Mouse (Mus musculus) frontal cortex, postnatal 25 days (tissue): ENCODE data around the gene Serbp1.
"Not testable (repeated sequence)": the region's sequence is repeated elsewhere in the genome, so short reads cannot be mapped to it uniquely, and the experiment has no call there.

Experiments
- DNase-seq, 2 experiments: peaks; one replicate each; pipeline ENCODE4 v3.0.0; 2022; ENCODE audit warnings: low spot score in 2 of 2

Gene Serbp1

DNA sequence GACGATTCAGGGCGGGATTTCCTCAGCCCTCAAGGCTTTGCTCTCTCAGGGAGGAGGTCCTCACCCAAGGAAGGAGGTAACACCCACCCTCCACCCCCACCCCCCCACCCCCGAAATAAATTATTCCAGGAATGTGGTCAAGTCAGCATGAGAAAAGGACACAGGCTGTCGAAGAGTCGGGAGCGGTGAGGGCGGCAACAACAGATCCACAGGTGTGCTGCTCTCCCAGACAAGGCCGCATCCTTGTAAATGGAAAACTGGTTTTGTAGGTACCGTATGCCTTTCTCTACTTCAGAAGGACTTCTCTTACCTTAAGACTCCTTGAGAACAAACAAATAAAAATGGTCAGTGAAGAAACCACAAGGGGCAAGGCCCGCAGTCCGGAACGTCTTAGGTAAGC is at the start of gene Serbp1:
TSS of gene Serbp1 (plus strand) at position 200 of the 400 bp plus-strand sequence.
- DNase-seq: no peak

DNA sequence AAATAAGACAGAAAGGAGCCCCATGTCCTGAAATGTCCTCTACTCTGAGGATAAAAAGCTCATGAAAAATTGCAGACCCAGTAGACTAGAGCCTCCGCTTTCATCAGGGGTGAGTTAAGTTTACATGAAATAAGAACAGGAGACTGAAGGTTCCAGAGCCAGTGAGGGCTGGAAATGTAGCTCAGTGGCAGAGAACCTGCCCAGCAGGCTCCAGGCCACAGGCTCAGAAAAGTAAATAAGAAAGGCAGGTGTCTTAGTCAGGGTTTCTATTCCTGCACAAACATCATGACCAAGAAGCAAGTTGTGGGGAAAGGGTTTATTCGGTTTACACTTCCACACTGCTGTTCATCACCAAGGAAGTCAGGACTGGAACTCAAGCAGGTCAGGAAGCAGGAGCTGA is 44.4 kb upstream of the Serbp1 start:
- no peak for DNase-seq

DNA sequence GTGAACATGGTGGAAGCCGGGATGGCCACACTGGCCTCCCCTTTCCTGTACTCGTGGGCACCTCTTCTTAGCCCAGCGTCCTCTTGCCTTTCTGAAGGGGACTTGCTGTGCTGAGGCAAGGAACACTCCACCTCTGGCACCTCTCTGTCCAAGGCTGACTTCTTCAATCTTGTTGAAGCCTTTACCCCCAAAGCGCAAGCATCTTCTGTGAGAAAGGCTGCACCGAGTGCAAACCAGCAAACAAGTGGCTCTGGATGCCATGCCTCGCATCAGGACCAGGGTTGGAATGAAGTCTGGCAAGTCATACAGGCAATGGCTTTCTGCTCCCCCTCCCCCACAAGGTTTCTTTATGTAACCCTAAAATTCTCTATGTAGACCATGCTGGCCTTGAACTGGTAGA is 43.4 kb upstream of the Serbp1 start:
- no peak for DNase-seq

DNA sequence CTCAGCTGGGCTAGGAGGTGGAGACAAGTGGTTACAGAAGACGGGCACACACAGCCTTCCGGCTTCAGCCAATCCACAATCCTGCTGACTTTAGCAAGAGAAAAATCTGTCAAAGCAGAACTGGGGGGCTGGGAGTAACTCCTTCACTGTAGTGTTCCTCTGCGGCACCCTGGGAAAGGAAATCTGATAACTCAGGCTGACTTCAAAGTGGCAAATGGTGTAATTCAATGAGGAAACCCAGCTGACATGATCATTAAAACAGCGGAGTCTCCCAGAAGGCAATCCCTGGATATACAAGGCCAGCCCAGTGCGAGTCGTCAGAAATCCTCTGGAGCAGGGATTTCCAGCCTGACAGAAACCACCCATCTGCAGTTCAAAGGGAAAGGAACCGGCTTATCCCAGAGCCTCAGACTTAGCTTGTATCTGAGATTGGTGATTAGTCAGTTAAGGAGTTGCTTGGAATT is 42.8 kb upstream of the Serbp1 start:
- DNase-seq: no peak

DNA sequence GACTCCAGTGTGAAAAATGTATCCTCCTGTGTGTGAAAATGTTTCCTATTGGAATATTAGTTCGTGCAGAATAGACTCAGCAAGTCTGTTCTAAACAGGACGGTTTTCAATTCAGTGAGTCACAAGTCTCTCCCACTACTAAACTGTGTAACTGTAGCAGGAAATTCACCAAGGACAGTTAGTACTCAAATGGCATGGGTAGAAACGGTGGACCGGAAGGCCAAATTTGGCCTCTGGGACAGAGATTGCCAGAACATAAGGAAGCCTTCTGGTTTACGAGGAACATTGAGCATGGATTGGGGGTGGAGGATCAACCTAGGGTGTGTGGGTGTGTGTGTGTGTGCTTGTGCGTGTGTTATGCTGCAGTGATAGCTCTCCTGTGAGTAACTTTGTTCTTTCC is 41.2 kb upstream of the Serbp1 start:
- no peak for DNase-seq

DNA sequence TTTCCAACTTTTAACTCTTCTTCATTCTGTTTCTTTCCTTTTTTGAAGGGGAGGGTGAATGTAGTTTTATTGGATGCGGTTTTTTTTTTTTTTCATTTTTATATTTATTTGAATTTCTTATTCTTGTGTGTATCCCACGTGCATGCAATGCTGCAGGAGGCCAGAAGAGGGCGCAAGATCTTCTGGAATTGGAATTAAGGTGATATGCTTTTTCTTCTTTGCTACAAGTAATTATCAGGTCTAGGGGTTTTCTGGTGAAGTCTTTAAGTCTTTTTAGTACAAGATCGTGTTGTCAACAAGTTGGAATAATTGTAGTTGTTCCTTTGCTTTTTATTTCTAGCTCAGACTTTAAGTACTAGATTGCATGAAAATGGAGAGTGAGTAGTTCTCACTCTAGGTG is 39.9 kb upstream of the Serbp1 start:
- peak; percentile 30 to 31 for DNase-seq

DNA sequence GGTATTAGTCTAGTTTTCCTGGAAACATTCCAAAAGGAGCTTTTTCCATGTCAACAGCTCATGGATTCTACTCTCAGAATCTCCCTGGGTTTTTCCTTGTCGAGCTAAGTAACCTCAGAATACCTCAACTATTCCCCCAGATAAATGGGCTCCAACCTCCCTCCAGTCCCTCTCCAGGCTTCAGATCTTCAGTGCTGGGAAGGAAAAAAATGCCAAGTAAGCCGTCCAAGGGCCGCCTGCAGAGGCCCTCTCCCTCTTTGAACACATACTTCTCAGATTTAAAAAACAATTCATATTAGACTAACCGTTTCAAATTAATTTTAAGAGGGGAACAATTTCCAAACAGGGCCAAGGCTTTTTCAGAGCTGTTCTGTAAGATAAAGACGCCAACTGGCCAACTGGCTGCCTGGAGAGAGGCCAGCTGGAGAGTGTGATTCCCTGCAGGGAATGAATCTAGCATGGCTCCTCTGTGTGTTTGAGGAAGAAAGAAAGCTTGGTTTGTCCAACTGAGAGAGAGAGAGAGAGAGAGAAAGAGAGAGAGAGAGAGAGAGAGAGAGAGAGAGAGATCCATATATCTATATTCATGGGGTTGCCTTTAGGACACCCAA is 37.2 kb upstream of the Serbp1 start:
- DNase-seq: no peak

DNA sequence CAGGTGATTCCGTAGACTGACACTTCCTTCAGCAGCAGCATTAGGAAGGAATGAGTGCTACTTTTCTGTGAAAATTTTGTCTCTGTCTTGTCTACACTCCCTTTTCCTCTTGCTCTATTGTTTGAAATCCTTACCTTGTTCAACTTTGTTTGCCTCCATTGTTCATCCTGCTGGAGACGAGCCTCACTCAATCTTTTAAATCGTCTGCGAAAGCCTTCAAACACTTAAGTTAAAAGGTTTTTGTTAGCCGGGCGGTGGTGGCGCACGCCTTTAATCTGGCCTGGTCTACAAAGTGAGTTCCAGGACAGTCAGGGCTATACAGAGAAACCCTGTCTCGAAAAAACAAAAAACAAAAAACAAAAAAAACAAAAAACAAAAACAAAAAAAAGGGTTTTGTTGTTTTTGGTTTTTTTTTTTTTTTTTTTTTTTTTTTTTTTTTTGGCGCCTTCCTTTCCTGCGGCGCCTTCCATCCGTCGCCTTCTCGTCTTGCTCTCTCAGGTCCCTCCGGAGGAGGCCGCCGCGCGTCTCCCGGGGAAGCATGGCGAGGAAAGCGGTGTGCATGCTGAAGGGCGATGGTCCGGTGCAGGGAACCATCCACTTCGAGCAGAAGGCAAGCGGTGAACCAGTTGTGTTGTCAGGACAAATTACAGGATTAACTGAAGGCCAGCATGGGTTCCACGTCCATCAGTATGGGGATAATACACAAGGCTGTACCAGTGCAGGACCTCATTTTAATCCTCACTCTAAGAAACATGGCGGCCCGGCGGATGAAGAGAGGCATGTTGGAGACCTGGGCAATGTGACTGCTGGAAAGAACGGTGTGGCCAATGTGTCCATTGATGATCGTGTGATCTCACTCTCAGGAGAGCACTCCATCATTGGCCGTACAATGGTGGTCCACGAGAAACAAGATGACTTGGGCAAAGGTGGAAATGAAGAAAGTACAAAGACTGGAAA is 32.6 kb upstream of the Serbp1 start:
- no peak for DNase-seq

DNA sequence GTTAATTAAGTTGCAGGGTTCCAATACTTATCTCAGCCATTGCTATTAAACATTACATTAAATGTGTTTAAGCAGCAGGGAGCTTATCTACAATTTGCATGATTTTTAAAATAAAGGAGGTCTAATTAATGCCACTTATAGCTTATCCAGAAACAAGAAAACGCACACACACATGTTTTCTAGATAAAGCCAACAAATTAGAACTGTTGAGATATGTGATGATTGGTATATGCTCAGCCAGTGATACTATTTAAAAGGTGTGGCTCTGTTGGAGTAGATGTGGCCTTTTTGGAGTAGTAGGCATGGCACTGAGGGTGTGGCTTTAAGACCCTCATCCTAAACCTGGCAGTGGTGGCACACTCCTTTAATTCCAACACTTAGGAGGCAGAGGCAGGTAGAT is 25.6 kb upstream of the Serbp1 start:
- DNase-seq: no peak

DNA sequence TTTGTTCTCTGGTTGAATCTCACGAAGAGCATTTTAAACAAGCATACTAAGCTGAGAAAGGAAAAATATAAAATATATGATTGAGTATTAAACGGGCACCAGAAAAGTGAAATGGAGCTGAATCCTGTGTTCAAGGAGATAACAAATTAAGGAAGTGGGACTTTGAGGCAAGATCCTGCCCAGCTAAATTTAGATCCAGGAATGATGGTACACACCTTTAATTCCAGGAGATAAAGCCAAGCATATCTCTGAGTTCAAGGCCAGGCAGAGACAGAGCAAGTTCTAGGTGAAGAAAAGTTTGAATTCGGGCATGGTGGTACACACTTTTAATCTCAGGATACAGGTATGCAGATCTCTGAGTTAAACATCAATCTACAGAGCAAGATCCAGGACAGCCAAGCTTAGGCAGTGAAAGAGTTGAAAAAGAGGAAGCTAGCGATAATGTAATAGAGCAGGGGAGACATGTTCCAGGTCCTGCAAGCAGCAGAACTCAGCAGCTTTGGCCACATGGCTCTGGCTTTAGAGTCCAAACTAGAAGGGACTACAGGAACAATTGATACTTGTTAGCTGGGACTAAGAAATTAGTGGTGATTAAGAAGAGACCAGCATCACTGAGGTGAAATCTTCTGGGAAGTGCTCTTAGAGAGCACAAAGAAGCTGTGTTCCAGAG is 24.4 kb upstream of the Serbp1 start:
- DNase-seq: no peak

DNA sequence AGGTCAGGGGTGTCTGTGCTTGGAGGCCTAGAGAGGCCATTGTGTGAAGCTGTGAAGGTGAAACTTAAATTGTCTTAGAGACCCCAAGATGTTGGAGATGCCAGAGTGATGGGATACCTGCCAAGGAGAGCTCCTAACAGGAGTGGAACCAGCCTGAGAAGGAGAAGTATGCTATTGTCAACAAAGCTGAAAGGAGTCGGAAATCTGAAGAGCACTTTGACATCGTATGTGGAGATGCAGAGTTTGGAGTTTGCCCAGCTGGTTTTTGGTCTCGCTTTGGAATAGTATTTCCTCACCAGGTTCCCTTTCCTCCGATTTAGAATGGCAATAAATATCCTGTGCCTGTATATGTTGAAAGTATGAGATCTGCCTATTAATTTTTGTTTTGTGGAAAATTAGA is 20.6 kb upstream of the Serbp1 start:
- DNase-seq: no peak

DNA sequence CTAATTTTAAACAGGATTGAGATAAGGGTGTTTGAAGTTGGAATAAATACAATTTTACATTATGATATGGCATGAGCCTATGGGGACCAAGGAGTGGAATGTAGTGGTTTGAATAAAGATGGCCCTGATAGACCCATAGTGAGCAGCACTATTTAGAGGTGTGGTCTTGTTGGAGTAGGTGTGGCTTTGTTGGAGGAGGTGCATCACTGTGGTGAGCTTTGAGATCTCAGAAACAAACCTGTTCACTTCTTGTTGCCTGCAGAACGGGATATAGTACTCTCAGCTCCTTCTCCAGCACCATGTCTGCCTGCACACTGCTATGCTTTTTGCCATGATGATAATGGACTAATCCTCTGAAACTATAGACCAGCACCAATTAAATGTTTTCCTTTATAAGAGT is 20.1 kb upstream of the Serbp1 start:
- DNase-seq: no peak

DNA sequence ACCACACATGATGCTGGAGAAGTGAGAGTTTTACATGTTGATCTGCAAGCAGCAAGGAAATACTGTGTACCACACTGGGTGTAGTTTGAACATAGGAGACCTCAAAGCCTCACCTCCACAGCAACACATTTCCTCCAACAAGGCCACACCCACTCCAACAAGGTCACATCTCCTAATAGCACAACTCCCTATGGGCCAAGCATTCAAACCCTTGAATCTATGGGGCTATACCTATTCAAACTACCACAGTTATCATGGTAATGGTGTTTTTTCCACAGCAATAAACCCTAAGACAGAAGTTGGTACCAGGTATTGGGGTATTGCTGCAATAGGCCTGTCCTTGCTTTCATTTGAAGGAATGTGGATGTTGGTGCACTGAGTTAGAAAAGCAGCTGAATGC is 19.4 kb upstream of the Serbp1 start:
- no peak for DNase-seq

DNA sequence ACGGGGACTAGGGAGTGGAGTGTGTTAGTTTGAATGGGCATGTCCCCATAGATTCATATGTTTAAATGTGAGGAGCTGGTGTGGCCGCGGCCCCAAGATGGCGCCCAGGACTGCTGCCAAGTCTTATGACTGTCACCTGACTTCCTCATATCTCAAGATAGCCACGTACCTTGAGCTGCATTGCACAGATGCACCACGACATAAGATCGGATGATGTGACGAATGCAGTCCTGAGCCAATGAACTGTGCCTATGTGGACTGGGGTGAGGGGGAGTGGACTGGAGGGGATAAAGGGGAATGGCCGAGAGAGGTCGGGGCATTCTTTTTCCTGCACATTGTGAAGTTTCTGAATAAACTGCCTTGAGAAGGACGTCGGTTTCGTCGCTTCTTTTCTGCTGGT is 18.0 kb upstream of the Serbp1 start:
- DNase-seq: not testable (repeated sequence)

DNA sequence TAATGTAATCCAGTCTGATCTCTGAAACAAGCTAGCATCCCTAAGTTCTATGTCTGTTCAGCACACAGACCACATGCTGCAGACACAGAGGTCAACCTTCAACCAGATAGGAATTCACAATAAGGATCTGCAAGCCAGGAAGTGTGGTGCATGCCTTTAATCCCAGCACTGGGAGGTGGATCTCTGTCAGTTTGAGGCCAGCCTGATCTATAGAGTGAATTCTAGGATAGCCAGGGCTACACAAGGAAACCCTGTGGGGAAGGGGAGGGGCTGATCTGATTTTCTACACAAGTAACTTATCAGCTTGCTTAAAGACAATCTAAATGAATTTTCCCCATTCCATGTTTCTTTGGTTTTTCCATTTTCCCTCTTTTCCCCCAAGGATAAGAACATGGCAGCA is 17.2 kb upstream of the Serbp1 start:
- no peak for DNase-seq

DNA sequence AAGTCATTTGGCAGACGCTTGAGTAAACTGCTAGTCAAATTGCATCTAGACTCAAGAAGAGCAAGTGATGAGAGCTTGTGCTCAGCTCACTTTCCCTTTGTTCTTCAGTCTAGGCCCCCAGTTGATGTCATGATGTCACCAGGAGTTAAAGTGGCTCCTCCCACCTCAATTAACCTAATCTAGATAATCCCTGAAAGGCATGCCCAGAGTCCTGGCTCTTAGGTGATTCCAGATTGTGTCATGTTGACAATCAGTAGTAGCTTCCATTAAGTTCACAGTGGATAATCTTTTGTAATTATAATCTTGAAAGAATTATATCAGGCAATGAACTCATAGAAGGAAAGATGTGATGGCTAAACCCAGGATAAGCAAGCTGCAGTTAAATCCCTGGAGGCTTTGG is 14.9 kb upstream of the Serbp1 start:
- no peak for DNase-seq

DNA sequence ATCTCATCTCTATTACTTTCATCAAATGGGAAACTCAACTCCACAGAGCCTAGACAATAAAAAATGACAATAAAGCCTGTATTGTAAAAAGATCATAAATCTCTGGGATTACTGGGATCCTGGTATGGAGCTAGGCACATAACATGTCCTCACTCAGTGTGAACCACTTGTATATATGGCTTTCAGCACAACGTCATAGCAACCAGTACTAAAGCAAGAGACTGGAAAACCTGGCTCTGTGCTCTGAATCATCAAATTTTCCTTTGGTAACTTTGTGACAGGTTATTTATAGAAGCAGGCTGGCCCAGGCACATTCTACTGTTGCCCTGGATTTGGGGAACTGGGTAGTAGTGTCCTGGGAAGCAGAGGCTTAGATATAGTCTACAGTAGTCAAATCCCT is 14.5 kb upstream of the Serbp1 start:
- no peak for DNase-seq

DNA sequence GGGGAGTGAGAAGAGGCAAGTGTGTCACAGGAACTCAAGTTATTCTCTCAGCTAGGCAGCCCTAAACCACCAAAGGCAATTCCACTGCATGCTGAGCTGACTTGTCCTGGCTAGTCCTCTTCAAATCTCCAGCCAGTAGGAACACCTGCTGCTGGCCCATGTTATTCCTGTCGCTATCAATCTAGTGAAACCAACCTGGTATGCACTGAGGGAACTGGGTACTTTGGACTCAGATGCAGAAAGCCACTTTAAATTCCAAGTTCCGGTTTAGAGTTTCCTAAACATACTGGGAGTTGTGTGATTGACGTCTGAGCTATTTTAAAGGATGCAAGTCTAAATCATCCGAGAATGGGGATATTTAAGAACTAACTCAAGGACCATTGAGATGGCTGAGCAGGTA is 11.7 kb upstream of the Serbp1 start:
- no peak for DNase-seq

DNA sequence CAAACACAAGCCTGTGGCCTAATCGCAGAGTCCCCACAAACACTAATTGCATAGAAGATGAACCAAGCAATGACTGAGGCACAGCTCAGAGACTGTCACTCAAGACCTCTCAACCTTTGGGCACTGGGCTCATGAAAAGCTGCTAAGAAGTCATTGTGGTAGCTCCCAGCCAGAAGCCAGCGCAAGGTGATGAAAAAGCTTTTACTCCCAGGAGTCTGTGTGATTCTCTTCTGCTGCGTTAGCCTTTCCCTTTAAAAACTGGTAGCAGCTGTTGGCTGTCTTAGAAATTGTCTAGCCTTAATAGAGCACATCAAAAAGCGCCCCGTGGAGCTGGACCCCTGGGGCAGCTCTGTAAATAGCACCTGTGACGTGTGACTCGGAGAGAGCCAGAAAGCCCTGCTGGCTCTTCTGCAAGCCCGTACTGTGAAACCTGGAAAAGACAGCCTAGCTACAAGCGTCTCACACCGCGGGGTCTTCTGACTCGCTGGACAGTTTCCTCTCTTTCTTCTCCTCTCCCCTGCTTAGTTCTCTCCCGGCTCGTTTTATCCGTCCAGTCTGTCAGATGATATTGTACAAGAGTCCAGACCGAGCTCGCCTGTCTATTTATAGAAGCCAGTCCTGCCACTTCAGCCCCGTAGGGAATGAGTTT is 9.4 kb upstream of the Serbp1 start:
- DNase-seq: no peak

DNA sequence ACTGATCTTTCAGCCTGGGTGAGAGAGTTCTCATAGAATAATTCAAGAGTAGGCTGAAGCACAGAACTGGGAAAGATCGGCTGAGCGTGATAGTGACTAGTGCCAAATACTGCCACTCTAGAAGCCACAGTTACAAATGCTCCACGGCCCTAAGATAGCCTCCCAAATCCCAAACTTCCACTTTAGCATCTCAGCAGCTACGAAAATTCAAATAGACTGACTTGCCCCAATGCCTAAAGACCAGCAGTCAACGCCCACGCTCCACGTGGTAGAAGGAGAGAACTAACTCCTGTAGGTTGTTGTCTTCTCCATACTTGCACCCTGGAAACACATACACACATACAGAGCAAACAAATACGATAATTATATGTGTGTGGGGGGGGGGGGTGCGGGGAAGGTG is 8.5 kb upstream of the Serbp1 start:
- DNase-seq: no peak

DNA sequence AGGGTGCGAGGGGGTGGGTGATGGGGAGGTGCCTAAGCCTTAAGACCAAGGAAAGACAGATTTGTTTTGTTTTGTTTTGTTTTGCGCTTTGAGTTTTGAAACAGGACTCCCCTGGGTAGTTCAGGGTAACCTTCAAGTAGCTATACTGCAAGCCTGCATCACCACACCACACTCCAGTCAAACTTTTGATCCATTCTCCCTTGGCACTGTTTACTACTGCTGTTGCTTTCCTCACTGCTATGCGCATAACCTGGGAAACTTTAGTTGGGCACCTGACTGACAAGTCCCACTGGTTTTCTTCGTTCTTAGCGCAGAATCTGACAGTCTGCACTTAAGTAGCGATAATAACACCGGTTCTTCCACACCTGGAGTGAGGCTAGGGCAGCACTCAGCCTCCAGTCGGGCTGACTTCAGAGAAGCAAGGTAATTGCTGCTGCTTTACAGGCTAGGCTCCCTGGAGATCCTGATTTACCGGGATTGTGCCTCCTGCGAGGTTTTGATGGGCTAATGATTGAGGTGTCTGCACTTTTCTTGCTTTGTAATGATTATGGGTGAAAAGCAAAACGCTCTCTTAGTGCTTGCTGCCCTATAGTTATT is 8.0 kb upstream of the Serbp1 start:
- DNase-seq: no peak

DNA sequence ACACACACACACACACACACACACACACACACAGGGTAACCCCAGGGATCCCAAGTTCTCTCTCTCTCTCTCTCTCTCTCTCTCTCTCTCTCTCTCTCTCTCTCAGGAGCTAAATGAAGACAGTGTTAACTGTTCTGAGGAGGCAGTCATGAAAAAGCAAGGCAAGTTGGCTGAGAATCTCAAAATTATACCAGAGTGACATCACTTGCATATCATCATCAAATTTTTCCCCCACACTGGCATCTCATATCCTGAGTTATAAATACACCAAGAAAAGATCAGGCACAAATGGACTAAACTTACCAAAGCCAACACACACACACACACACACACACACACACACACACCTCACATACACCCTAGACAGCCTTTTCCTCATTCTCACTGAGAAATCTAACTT is 7.0 kb upstream of the Serbp1 start:
- no peak for DNase-seq
